ENCODE assay signal across 22 mouse cellular contexts in genomic region chr14:25746371-25746770, GRCm38 (mm10). TPM values are rescaled to one million over a fixed set of nuclear protein-coding genes. Genes with fewer than 3 reads are reported as not detected.
A peak's percentile ranks its signal among the peaks of the same experiment; 100 is the strongest.
DNase-seq lines count a peak whose midpoint lies in the region; ATAC-seq and TF ChIP-seq lines count a peak whose summit lies in the region.
"Had no signal": no experiment of that assay in that cellular context is flagged by ENCODE, and none has a peak within 500 bp of the region (broad histone marks: within the 10 kb centered on the region; RNA-seq: fewer than 3 reads in every experiment).

No protein-coding gene starts in this region.

- H3K79me2 ChIP-seq in liver, adult 2 months (ENCODE audit: control insufficient read depth, insufficient read depth, low read length): peaks cover 8% of the 10 kb centered on the region; the same call in 1 of the 2 replicates

- H3K27me3 ChIP-seq in forebrain, embryonic 10.5 days (ENCODE audit: poor library complexity, severe bottlenecking): no peaks in the 10 kb centered on the region
- no peaks in the 10 kb centered on the region for H3K27me3 ChIP-seq in forebrain, embryonic 13.5 days
- H3K27me3 ChIP-seq in heart, embryonic 11.5 days (ENCODE audit: control insufficient read depth, insufficient read depth, low read length): no peaks in the 10 kb centered on the region
- H3K27me3 ChIP-seq in liver, adult 2 months (ENCODE audit: control insufficient read depth, insufficient read depth, low read length): no peaks in the 10 kb centered on the region
- H3K27me3 ChIP-seq in liver, postnatal 0 days (ENCODE audit: insufficient read depth, low read length): no peaks in the 10 kb centered on the region
- H3K27me3 ChIP-seq: embryonic facial prominence, embryonic 12.5 days; forebrain, embryonic 12.5 days; hindbrain, embryonic 12.5 days; limb, embryonic 15.5 days; lung, embryonic 15.5 days had no signal

- no peak for TF ChIP-seq EP300 in liver, postnatal 0 days (IDR thresholded peaks at IDR 0.05; ENCODE audit: low read depth)

- H3K9ac ChIP-seq in forebrain, embryonic 13.5 days: no peak overlapping the region
- no peak overlapping the region for H3K9ac ChIP-seq in heart, embryonic 11.5 days (ENCODE audit: low read depth, low read length)
- H3K9ac ChIP-seq in liver, adult 2 months (ENCODE audit: low read depth, low read length): peak overlapping the region; percentile 2; the same call in 1 of the 2 replicates
- H3K9ac ChIP-seq in liver, postnatal 0 days (replicated peaks): no peak overlapping the region
- H3K9ac ChIP-seq: embryonic facial prominence, embryonic 12.5 days; forebrain, embryonic 12.5 days; hindbrain, embryonic 12.5 days; limb, embryonic 15.5 days; lung, embryonic 15.5 days had no signal

- H3K9me3 ChIP-seq in forebrain, embryonic 10.5 days: no peaks in the 10 kb centered on the region
- H3K9me3 ChIP-seq in forebrain, embryonic 13.5 days (replicated peaks): no peaks in the 10 kb centered on the region
- no peaks in the 10 kb centered on the region for H3K9me3 ChIP-seq in heart, embryonic 11.5 days (replicated peaks; ENCODE audit: control insufficient read depth, low read length)
- H3K9me3 ChIP-seq in liver, postnatal 0 days (ENCODE audit: low read length): no peaks in the 10 kb centered on the region
- H3K9me3 ChIP-seq: embryonic facial prominence, embryonic 12.5 days; forebrain, embryonic 12.5 days; hindbrain, embryonic 12.5 days; limb, embryonic 15.5 days; lung, embryonic 15.5 days; midbrain, embryonic 10.5 days had no signal

- TF ChIP-seq CTCF in liver, adult 2 months (IDR thresholded peaks at IDR 0.05; ENCODE audit: low read depth, low read length): no peak
- no peak for TF ChIP-seq CTCF in liver, postnatal 0 days (IDR thresholded peaks at IDR 0.05; ENCODE audit: low read depth)

- no peak overlapping the region for H3K4me2 ChIP-seq in forebrain, embryonic 13.5 days
- no peak overlapping the region for H3K4me2 ChIP-seq in heart, embryonic 11.5 days
- H3K4me2 ChIP-seq in liver, postnatal 0 days (ENCODE audit: low read depth, low read length): no peak overlapping the region
- H3K4me2 ChIP-seq: embryonic facial prominence, embryonic 12.5 days; forebrain, embryonic 12.5 days; hindbrain, embryonic 12.5 days; limb, embryonic 15.5 days; lung, embryonic 15.5 days had no signal

- H3K27ac ChIP-seq in forebrain, embryonic 10.5 days: peak overlapping the region; percentile 15; the same call in 1 of the 2 replicates
- no peak overlapping the region for H3K27ac ChIP-seq in forebrain, embryonic 13.5 days
- H3K27ac ChIP-seq in heart, embryonic 11.5 days (ENCODE audit: low read depth, low read length): peak overlapping the region; percentile 57; the same call in 1 of the 2 replicates
- H3K27ac ChIP-seq in liver, adult 2 months (replicated peaks; ENCODE audit: insufficient read depth, low read depth, low read length): peak overlapping the region; percentile 84
- peak overlapping the region; percentile 83 for H3K27ac ChIP-seq in liver, postnatal 0 days (ENCODE audit: low read depth)
- H3K27ac ChIP-seq: forebrain, embryonic 12.5 days; hindbrain, embryonic 12.5 days; kidney, postnatal 0 days; limb, embryonic 15.5 days; lung, embryonic 15.5 days; midbrain, embryonic 10.5 days had no signal

- H3K36me3 ChIP-seq in forebrain, embryonic 10.5 days (replicated peaks): no peaks in the 10 kb centered on the region
- H3K36me3 ChIP-seq in forebrain, embryonic 13.5 days (ENCODE audit: poor library complexity, severe bottlenecking): no peaks in the 10 kb centered on the region
- no peaks in the 10 kb centered on the region for H3K36me3 ChIP-seq in heart, embryonic 11.5 days (ENCODE audit: control insufficient read depth, insufficient read depth, low read length)
- H3K36me3 ChIP-seq in liver, adult 2 months (ENCODE audit: control insufficient read depth, insufficient read depth, low read length): peaks cover 7% of the 10 kb centered on the region
- H3K36me3 ChIP-seq in liver, postnatal 0 days (replicated peaks; ENCODE audit: insufficient read depth, low read length): peaks cover 15% of the 10 kb centered on the region
- H3K36me3 ChIP-seq: forebrain, embryonic 12.5 days; midbrain, embryonic 10.5 days had no signal

- intact Hi-C loops in heart, postnatal 36 days (cut with DNase I): no loop called here

- H3K4me1 ChIP-seq in forebrain, embryonic 10.5 days: peaks cover 33% of the 10 kb centered on the region
- H3K4me1 ChIP-seq in forebrain, embryonic 13.5 days: no peaks in the 10 kb centered on the region
- H3K4me1 ChIP-seq in heart, embryonic 11.5 days (ENCODE audit: control insufficient read depth, insufficient read depth, low read length): peaks cover 58% of the 10 kb centered on the region
- peaks cover 47% of the 10 kb centered on the region for H3K4me1 ChIP-seq in liver, adult 2 months (ENCODE audit: control insufficient read depth, insufficient read depth, low read length)
- H3K4me1 ChIP-seq in liver, postnatal 0 days (ENCODE audit: insufficient read depth): peaks cover 45% of the 10 kb centered on the region
- H3K4me1 ChIP-seq: forebrain, embryonic 12.5 days had no signal

- 94% methylated on average over 6 of the region's 6 CpGs for WGBS in forebrain, embryonic 10.5 days
- 94% methylated on average over 6 of the region's 6 CpGs for WGBS in forebrain, embryonic 13.5 days
- WGBS in heart, embryonic 11.5 days (ENCODE audit: insufficient replicate concordance): 81% methylated on average over 6 of the region's 6 CpGs
- 84% methylated on average over 6 of the region's 6 CpGs for WGBS in liver, adult 2 months
- 88% methylated on average over 6 of the region's 6 CpGs for WGBS in liver, postnatal 0 days (ENCODE audit: insufficient replicate concordance)

- no peak overlapping the region for H3K4me3 ChIP-seq in forebrain, embryonic 10.5 days
- no peak overlapping the region for H3K4me3 ChIP-seq in forebrain, embryonic 13.5 days
- H3K4me3 ChIP-seq in heart, embryonic 11.5 days (ENCODE audit: low read depth, low read length): no peak overlapping the region
- H3K4me3 ChIP-seq in liver, adult 2 months (ENCODE audit: insufficient read depth, low read depth, low read length): no peak overlapping the region
- no peak overlapping the region for H3K4me3 ChIP-seq in liver, postnatal 0 days (ENCODE audit: low read depth, low read length)
- H3K4me3 ChIP-seq: embryonic facial prominence, embryonic 12.5 days; forebrain, embryonic 12.5 days; hindbrain, embryonic 12.5 days; limb, embryonic 15.5 days; lung, embryonic 15.5 days; midbrain, embryonic 10.5 days had no signal

- DNase-seq in forebrain, embryonic 10.5 days (ENCODE audit: extremely low spot score, low spot score): no peak
- DNase-seq in heart, postnatal 36 days: no peak
- DNase-seq in liver, adult 2 months (ENCODE audit: extremely low read depth, low read depth, low spot score): no peak
- no peak for DNase-seq in liver
- DNase-seq in liver, postnatal 0 days: no peak
- no peak for DNase-seq in adrenal gland, adult 18-20 months (ENCODE audit: low spot score in 2 of 2)
- DNase-seq: cerebellum, adult 2 months; cerebellum, postnatal 25 days; kidney, adult 18-20 months; left cerebral cortex, postnatal 4 days; lung, postnatal 36 days; thymus, adult 2 months had no signal

- TF ChIP-seq POLR2A in liver, adult 2 months (IDR thresholded peaks at IDR 0.05; ENCODE audit: extremely low read depth, insufficient read depth, low read length): no peak

- ATAC-seq in forebrain, embryonic 13.5 days: no peak
- ATAC-seq in heart, embryonic 11.5 days (replicated peaks; ENCODE audit: insufficient number of reproducible peaks, low FRiP score, low TSS enrichment): no peak
- ATAC-seq in liver, postnatal 0 days: no peak
- ATAC-seq: activated CD4-positive, CD25-positive, alpha-beta regulatory T cell, adult 4 months had no signal

RNA-seq across cellular contexts. Expression of gene Zcchc24, which starts 22.5 kb away (rescaled TPM):
- 8.1 TPM in 2 replicates for polyA plus RNA-seq in forebrain, embryonic 10.5 days (2016; fragmentation: Nextera tagmentation; extraction: Ambion mirVana)
- polyA plus RNA-seq in forebrain, embryonic 13.5 days (2015; fragmentation: Nextera tagmentation; extraction: Ambion mirVana): 5.8 and 6.6 TPM in 2 replicates
- polyA plus RNA-seq in heart, embryonic 11.5 days (2014; fragmentation: Nextera tagmentation; extraction: Ambion mirVana): 18.9 and 22.6 TPM in 2 replicates
- total RNA-seq in heart, postnatal 36 days (2021): 10 to 100 TPM; 35.0 to 39.0 TPM
- total RNA-seq in liver, adult 2 months (2014; rRNA removed): 27.3 and 28.7 TPM in 2 replicates
- polyA plus RNA-seq in liver, adult 2 months (2012; rRNA removed): 53.0 and 57.7 TPM in 2 replicates
- polyA plus RNA-seq in liver, postnatal 0 days (2015; fragmentation: Nextera tagmentation; extraction: Ambion mirVana): 13.7 and 13.8 TPM in 2 replicates
- 10 to 100 TPM; 18.4 to 30.0 TPM for total RNA-seq in adrenal gland, adult 18-20 months (2021)

RNA-seq across cellular contexts. Expression of gene Ppif, which starts 52.4 kb away (rescaled TPM):
- 65.8 and 71.0 TPM in 2 replicates for polyA plus RNA-seq in forebrain, embryonic 10.5 days (2016; fragmentation: Nextera tagmentation; extraction: Ambion mirVana)
- 22.8 and 29.5 TPM in 2 replicates for polyA plus RNA-seq in forebrain, embryonic 13.5 days (2015; fragmentation: Nextera tagmentation; extraction: Ambion mirVana)
- polyA plus RNA-seq in heart, embryonic 11.5 days (2014; fragmentation: Nextera tagmentation; extraction: Ambion mirVana): 92.7 and 99.4 TPM in 2 replicates
- 100 to 1,000 TPM; 294 to 308 TPM for total RNA-seq in heart, postnatal 36 days (2021)
- total RNA-seq in liver, adult 2 months (2014; rRNA removed): 19.4 and 31.1 TPM in 2 replicates
- 76.3 and 80.6 TPM in 2 replicates for polyA plus RNA-seq in liver, adult 2 months (2012; rRNA removed)
- polyA plus RNA-seq in liver, postnatal 0 days (2015; fragmentation: Nextera tagmentation; extraction: Ambion mirVana): 36.0 and 38.4 TPM in 2 replicates
- total RNA-seq in adrenal gland, adult 18-20 months (2021): 10 to 100 TPM; 21.3 to 32.1 TPM
